Mouse (Mus musculus): ENCODE measurements around the gene Baiap2l2.
"Not testable (repeated sequence)": the region's sequence is repeated elsewhere in the genome, so short reads cannot be mapped to it uniquely, and the experiment has no call there.

Gene Baiap2l2

GRCm38 (mm10) chr15:79261757-79262156, 23.6 kb downstream of the Baiap2l2 start:
- DNase-seq (ENCODE audit: low read depth, low spot score): no peak

GRCm38 (mm10) chr15:79261095-79261725, 24.1 kb downstream of the Baiap2l2 start:
- DNase-seq (ENCODE audit: low read depth, low spot score): peak; percentile 12

- DNase-seq (ENCODE audit: low read depth, low spot score): no peak
Observed at GRCm38 (mm10) chr15:79258521-79258920, 26.8 kb downstream of the Baiap2l2 start.

GRCm38 (mm10) chr15:79254661-79255060, 30.7 kb downstream of the Baiap2l2 start, which contains the start of gene Slc16a8:
Gene Slc16a8 (minus strand): TSS chr15:79254761.
- DNase-seq (ENCODE audit: low read depth, low spot score): no peak

- peak; percentile 10 for DNase-seq (ENCODE audit: low read depth, low spot score)
Observed at GRCm38 (mm10) chr15:79252580-79252979, 32.8 kb downstream of the Baiap2l2 start.

GRCm38 (mm10) chr15:79251781-79252491, 33.4 kb downstream of the Baiap2l2 start:
- DNase-seq (ENCODE audit: low read depth, low spot score): peak; percentile 28

GRCm38 (mm10) chr15:79251168-79251567, 34.2 kb downstream of the Baiap2l2 start:
- no peak for DNase-seq (ENCODE audit: low read depth, low spot score)

- no peak for DNase-seq (ENCODE audit: low read depth, low spot score)
Observed at GRCm38 (mm10) chr15:79250236-79250635, 35.1 kb downstream of the Baiap2l2 start.

- DNase-seq (ENCODE audit: low read depth, low spot score): no peak
Observed at GRCm38 (mm10) chr15:79245321-79245720, 40.0 kb downstream of the Baiap2l2 start.

- DNase-seq (ENCODE audit: low read depth, low spot score): no peak
Observed at GRCm38 (mm10) chr15:79244071-79244893, 41.1 kb downstream of the Baiap2l2 start.

- peak; percentile 96 for DNase-seq (ENCODE audit: low read depth, low spot score)
Observed at GRCm38 (mm10) chr15:79243234-79244042, 41.9 kb downstream of the Baiap2l2 start.

- DNase-seq (ENCODE audit: low read depth, low spot score): no peak
Observed at GRCm38 (mm10) chr15:79242574-79243233, 42.6 kb downstream of the Baiap2l2 start.

GRCm38 (mm10) chr15:79238036-79238435, 47.3 kb downstream of the Baiap2l2 start:
- DNase-seq (ENCODE audit: low read depth, low spot score): no peak

- DNase-seq (ENCODE audit: low read depth, low spot score): no peak
Observed at GRCm38 (mm10) chr15:79235268-79235667, 50.1 kb downstream of the Baiap2l2 start.

GRCm38 (mm10) chr15:79229058-79229821, 56.1 kb downstream of the Baiap2l2 start, which contains the start of the genes Pick1 and Gm49486:
Gene Pick1 (plus strand): TSS chr15:79229173.
Gene Gm49486 (plus strand): TSS chr15:79229391.
- peak; percentile 95 for DNase-seq (ENCODE audit: low read depth, low spot score)

- not testable (repeated sequence) for DNase-seq (ENCODE audit: low read depth, low spot score)
Observed at GRCm38 (mm10) chr15:79225780-79226179, 59.6 kb downstream of the Baiap2l2 start.

- DNase-seq (ENCODE audit: low read depth, low spot score): peak; percentile 93
Observed at GRCm38 (mm10) chr15:79224685-79225084, 60.7 kb downstream of the Baiap2l2 start.

- DNase-seq (ENCODE audit: low read depth, low spot score): no peak
Observed at GRCm38 (mm10) chr15:79223641-79224040, 61.7 kb downstream of the Baiap2l2 start.

- peak; percentile 81 for DNase-seq (ENCODE audit: low read depth, low spot score)
Observed at GRCm38 (mm10) chr15:79219572-79219971, 65.8 kb downstream of the Baiap2l2 start.

- no peak for DNase-seq (ENCODE audit: low read depth, low spot score)
Observed at GRCm38 (mm10) chr15:79216191-79216590, 69.1 kb downstream of the Baiap2l2 start.
